Mouse (Mus musculus) urinary bladder, postnatal 10 days (tissue): Measurements from ENCODE around the gene Gm12666.
"Not testable (repeated sequence)": the region's sequence is repeated elsewhere in the genome, so short reads cannot be mapped to it uniquely, and the experiment has no call there.

Source experiments
- DNase-seq: peaks from one replicate; pipeline ENCODE4 v3.0.0; 2022; ENCODE audit warnings: low spot score

Gm12666 gene

GRCm38 (mm10) chr4:92191649-92192048 lies at the start of gene Gm12666:
Gm12666 (minus strand) TSS chr4:92191749.
- DNase-seq, result not testable (repeated sequence)

- DNase-seq, result no peak
These were observed 34.8 kb upstream of the Gm12666 start for GRCm38 (mm10) chr4:92226326-92226725.

GRCm38 (mm10) chr4:92216286-92216685 lies 24.7 kb upstream of the Gm12666 start:
- DNase-seq, result no peak

- DNase-seq, result no peak
These were observed 38.9 kb downstream of the Gm12666 start for GRCm38 (mm10) chr4:92152646-92153045.

- DNase-seq, result no peak
These were observed 44.4 kb downstream of the Gm12666 start, which contains the start of gene Izumo3 for GRCm38 (mm10) chr4:92147134-92147533. Izumo3 (minus strand) TSS chr4:92147234.
